Mouse (Mus musculus): Measurements from ENCODE around the gene Mrto4.

- TF ChIP-seq EP300 (IDR thresholded peaks at IDR 0.05; ENCODE audit: low read depth): no peak
- TF ChIP-seq CTCF (IDR thresholded peaks at IDR 0.05; ENCODE audit: low read depth): no peak
These were observed 11.5 kb downstream of the Mrto4 start for GRCm38 (mm10) chr4:139340835-139341234.

All from liver, embryonic 14.5 days (tissue).